Mouse (Mus musculus) thymus, adult 2 months (tissue): ENCODE results near the gene Spon1. TPM values are rescaled to one million over a fixed set of nuclear protein-coding genes. Genes with fewer than 3 reads are reported as not detected.

Source experiments
- DNase-seq: peaks from one replicate; pipeline ENCODE4 v3.0.0; 2021
- H3K27ac ChIP-seq: fragments of 200-500 bp; 2 replicates; pipeline ENCODE4 v1.5.1; 2012; ENCODE audit warnings: low read length, control low read depth; ENCODE audit not compliant: control insufficient read depth, insufficient read depth
- H3K27me3 ChIP-seq: fragments of 200-500 bp; 2 replicates; pipeline ENCODE4 v1.6.1; 2012; ENCODE audit warnings: mild to moderate bottlenecking, low read length, moderate library complexity, mixed read lengths; ENCODE audit not compliant: control insufficient read depth, insufficient read depth
- H3K36me3 ChIP-seq: fragments of 200-500 bp; 2 replicates; pipeline ENCODE4 v1.6.1; 2012; ENCODE audit warnings: mild to moderate bottlenecking, low read length, moderate library complexity; ENCODE audit not compliant: control insufficient read depth, insufficient read depth
- H3K4me1 ChIP-seq: fragments of 200-500 bp; replicated peaks from 2 replicates; pipeline ENCODE4 v1.6.1; 2012; ENCODE audit warnings: low read length; ENCODE audit not compliant: control insufficient read depth, insufficient read depth
- H3K4me3 ChIP-seq: fragments of 200-500 bp; 2 replicates; pipeline ENCODE4 v1.5.1; 2012; ENCODE audit warnings: mild to moderate bottlenecking, low read length, control low read depth, moderate library complexity; ENCODE audit not compliant: control insufficient read depth, insufficient read depth
- CTCF ChIP-seq: fragments of 200-500 bp; IDR thresholded peaks from 2 replicates; pipeline ENCODE4 v1.5.1; 2012; ENCODE audit warnings: mild to moderate bottlenecking, control low read depth, low read length, moderate library complexity, borderline replicate concordance; ENCODE audit not compliant: control insufficient read depth, poor library complexity, insufficient read depth; ENCODE audit errors: extremely low read depth
- POLR2A ChIP-seq: fragments of 200-500 bp; IDR thresholded peaks from 2 replicates; pipeline ENCODE4 v1.6.1; 2012; ENCODE audit warnings: mild to moderate bottlenecking, low read length, control low read depth, moderate library complexity; ENCODE audit not compliant: control insufficient read depth, poor library complexity, insufficient read depth; ENCODE audit errors: extremely low read depth
- WGBS: fragments of 180-500 bp; shearing (Covaris S2); methylation state at CpG from one replicate; pipeline ENCODE4 v1.1.7; 2018; 5-methylcytosine and 5-hydroxymethylcytosine counted together
- polyA plus RNA-seq: library from polyadenylated mRNA; depleted of rRNA; stranded (reverse); fragments of >200 nt; gene quantifications from 2 replicates; pipeline ENCODE4 v1.2.3, GENCODE M21; 2012

The Spon1 gene
- polyA plus RNA-seq, 1 experiment = 3.3 TPM

DNA sequence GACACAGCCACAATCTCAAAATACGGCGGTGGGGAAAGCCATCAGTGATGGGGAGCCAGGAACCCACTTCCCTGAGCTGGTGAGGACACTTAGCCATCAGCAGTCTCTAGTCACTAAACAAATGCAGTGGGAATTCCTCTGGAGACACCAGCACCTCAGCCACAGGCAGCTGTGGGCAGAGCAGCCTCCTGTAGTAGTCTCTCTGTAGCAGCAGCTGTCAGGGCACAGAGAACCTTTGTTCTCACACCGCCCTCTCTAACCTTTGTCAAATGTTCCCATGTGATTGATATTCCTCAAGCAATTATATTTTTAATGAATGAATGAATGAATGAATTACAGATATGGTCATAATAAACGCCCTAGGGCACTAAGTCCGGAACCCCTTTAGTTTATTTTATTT is 305.6 kb downstream of the Spon1 start:
- no peaks in the 10 kb centered on the region for H3K36me3 ChIP-seq
- peaks cover 30% of the 10 kb centered on the region for H3K4me1 ChIP-seq
- TF ChIP-seq POLR2A (no peak), CTCF (no peak)
- no peak overlapping the region for H3K27ac ChIP-seq
- no peak overlapping the region for H3K4me3 ChIP-seq
- no peaks in the 10 kb centered on the region for H3K27me3 ChIP-seq
- no peak for DNase-seq
- 72% methylated on average over 5 of the region's 5 CpGs for WGBS

DNA sequence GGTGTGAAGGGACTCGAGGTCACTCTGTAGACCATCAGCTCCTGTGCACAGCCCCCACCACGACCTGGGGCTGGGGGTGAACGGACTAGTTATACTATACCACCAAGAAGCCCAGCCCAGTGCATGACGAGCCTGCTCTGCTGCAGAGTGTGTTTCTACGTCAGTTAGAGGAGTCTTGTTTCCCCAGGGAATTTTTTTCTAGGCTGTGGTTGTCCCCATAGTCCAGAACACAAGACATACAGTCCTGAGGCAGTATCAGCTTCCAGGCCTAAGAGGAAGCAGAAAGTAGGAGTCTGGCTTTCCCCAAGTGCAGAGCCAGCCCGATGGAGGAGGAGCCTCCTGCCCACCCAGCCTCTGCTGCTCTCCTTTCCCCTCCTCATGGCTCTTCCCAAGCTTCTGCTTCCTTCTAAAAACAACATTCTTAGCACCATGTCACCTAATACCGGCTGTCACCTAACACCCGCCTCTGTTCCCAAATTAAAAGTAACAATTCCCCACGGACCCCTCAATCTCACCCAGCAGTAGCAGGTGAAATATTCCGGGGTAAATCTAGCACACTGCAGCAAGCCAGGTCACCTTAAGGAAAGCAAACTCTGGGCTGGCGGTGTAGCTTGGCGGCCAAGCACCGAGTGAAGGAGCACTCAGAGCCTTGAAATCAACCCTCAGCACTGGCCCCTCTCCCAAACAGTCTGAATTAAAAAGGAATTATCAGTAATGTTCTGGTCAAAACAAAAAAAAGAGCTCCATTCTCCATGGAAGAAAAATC is 306.2 kb downstream of the Spon1 start:
- no peak for TF ChIP-seq POLR2A
- no peak for TF ChIP-seq CTCF
- Histone ChIP-seq H3K36me3 (no peaks in the 10 kb centered on the region), H3K27me3 (no peaks in the 10 kb centered on the region), H3K4me3 (no peak overlapping the region), H3K4me1 (peaks cover 27% of the 10 kb centered on the region), H3K27ac (no peak overlapping the region)
- WGBS = 80% methylated on average over 13 of the region's 13 CpGs
- DNase-seq = no peak

DNA sequence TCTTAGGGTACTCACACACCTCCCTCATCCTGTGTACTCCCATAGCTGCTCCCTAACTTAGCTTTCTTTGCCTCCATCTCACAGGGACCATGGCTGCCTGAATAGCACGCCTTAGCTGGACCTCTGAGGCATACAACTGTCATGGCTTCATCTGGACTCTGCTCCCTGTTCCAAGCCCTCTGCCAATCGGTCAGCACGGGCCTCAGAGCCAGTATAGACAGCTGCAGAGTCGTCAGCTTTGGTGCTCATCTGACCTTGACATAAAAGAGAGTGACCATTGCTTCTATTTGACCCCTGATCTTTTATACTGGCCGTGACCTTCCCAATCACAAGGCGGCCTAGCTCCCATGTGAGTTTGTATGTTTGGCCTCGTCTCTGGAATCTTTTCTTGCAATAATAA is 308.3 kb downstream of the Spon1 start:
- H3K4me1 ChIP-seq = peaks cover 19% of the 10 kb centered on the region
- 92% methylated on average over 7 of the region's 7 CpGs for WGBS
- TF ChIP-seq POLR2A = no peak
- no peaks in the 10 kb centered on the region for H3K27me3 ChIP-seq
- H3K36me3 ChIP-seq = no peaks in the 10 kb centered on the region
- no peak overlapping the region for H3K27ac ChIP-seq
- DNase-seq = no peak
- no peak overlapping the region for H3K4me3 ChIP-seq

DNA sequence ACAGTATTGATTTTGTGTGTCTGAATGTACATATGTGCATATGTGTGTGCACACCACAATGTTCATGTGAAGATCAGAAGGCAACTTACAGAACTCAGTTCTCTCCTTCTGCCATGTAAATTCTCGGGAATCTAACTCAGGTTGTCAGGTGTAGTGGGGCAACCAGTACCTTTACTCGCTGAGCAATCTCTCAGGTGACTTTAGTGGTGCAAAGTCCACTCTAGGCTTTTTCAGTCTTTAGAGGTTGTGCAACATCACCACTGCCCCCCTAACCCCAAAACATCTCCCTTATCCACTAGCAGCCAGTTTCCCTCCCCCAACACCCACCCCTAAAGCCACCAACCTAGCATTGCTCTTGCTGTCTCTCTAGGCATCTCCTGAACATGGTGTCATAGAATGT is 308.8 kb downstream of the Spon1 start:
- no peaks in the 10 kb centered on the region for H3K27me3 ChIP-seq
- H3K27ac ChIP-seq = no peak overlapping the region
- WGBS = 93% methylated on average over 2 of the region's 2 CpGs
- no peak for DNase-seq
- no peaks in the 10 kb centered on the region for H3K36me3 ChIP-seq
- no peak overlapping the region for H3K4me3 ChIP-seq
- TF ChIP-seq CTCF (no peak), POLR2A (no peak)
- H3K4me1 ChIP-seq = peaks cover 20% of the 10 kb centered on the region

DNA sequence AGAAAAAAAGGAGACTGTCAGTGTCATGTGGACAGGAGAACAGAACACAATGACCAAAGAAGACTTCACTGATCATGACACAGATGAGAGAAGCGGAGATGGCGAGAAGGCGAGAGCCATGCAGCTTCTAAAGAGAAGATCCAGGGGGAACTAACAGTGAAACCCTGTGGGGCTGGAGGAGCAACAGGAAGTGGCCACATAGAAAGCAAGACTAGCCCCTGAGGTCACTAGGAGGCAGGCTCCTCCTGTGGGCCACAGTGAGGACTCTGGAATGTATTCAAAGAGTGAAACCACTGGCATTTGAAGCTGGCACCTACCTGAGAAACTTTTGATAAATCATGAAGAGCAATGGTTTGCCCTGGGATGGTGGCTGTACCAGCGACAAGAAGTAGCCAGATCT is 313.5 kb downstream of the Spon1 start:
- H3K27me3 ChIP-seq = no peaks in the 10 kb centered on the region
- peaks cover 11% of the 10 kb centered on the region for H3K4me1 ChIP-seq
- no peak for DNase-seq
- no peak overlapping the region for H3K27ac ChIP-seq
- TF ChIP-seq CTCF (no peak), POLR2A (no peak)
- no peaks in the 10 kb centered on the region for H3K36me3 ChIP-seq
- 90% methylated on average over 4 of the region's 4 CpGs for WGBS
- H3K4me3 ChIP-seq = no peak overlapping the region

DNA sequence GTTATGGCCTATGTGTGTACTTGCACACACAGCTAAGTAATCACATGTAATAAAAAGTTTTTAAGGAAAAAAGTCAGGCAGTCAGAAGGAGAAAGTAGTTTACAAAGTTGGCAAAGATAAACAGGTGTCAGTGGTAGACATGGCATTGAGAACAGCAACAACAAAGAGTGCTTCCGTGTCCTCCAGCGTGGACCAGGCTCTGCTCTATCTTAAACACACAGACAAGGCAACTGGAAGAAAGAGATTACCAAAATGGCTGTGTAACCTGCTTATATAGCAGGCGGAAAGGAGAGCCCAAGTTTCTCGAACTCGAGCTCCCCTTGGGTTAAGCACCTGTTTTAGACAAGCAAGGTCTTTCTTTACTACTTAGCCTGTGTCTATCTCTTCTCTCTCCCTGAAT is 314.5 kb downstream of the Spon1 start:
- TF ChIP-seq POLR2A (no peak), CTCF (no peak)
- 98% methylated on average over 5 of the region's 5 CpGs for WGBS
- Histone ChIP-seq H3K4me1 (peaks cover 11% of the 10 kb centered on the region), H3K4me3 (no peak overlapping the region), H3K27me3 (no peaks in the 10 kb centered on the region), H3K36me3 (no peaks in the 10 kb centered on the region), H3K27ac (no peak overlapping the region)
- DNase-seq = no peak
